Comparison of ENCODE assay signal across 8 mouse cellular contexts in the genomic region with DNA sequence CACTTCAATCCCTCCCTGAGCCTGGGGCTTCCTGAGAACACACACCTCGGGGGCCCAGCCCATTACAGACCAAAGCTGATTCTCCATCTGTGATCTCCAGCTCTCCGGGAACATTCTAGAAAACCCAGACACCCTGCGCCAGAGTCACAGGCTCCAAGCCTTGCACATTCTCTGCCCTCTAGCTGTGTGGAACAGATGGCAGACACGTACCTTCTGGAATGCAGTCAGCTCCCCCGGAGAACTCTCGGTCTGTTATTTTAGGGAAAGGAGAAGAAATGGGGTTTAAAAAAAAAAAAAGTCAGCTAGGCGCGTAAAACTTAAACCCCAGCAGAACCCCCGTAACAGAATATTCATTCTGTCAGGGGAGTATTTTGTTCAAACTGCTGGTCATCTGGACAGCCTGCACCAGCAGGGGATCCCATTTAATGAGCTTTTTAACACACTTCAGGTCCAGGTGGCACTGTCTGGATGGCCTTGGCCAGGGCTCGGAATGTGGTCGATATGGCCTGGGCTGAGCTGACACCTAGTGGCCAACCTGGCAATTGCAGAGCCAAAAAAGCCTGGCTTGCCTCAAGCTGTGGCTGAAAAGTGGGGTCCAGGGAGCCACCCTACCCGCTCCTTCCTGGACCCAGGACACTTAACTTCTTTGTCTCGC.
DNase-seq lines count a peak whose midpoint lies in the region; ATAC-seq and TF ChIP-seq lines count a peak whose summit lies in the region.

No protein-coding gene starts in this region.

- DNase-seq in brain, embryonic 14.5 days (ENCODE audit: low read depth): peak; percentile 89
- DNase-seq in heart, postnatal 0 days (ENCODE audit: low spot score): peak; percentile 72
- DNase-seq in kidney, postnatal 14 days: peak; percentile 83

- 0 out of 2 replicates have a peak, but pooled peaks cover 2% of the 10 kb centered on the region for H3K27me3 ChIP-seq in E14TG2a.4 (ENCODE audit: insufficient read depth, low read length)
- H3K27me3 ChIP-seq in heart, postnatal 0 days (ENCODE audit: control insufficient read depth, insufficient read depth, low read length): no peaks in the 10 kb centered on the region
- no peaks in the 10 kb centered on the region for H3K27me3 ChIP-seq in liver, embryonic 12.5 days (replicated peaks)
- peaks cover 6% of the 10 kb centered on the region for H3K27me3 ChIP-seq in neural tube, embryonic 12.5 days (replicated peaks)
- H3K27me3 ChIP-seq in stomach, embryonic 16.5 days (ENCODE audit: control insufficient read depth, insufficient read depth, low read length): no peaks in the 10 kb centered on the region

- H3K4me3 ChIP-seq in E14TG2a.4 (replicated peaks; ENCODE audit: low read length): no peak overlapping the region
- no peak overlapping the region for H3K4me3 ChIP-seq in embryonic fibroblast, embryonic 13.5 days (ENCODE audit: insufficient read depth, low read length)
- no peak overlapping the region for H3K4me3 ChIP-seq in heart, postnatal 0 days (ENCODE audit: low read depth, low read length)
- H3K4me3 ChIP-seq in liver, embryonic 12.5 days: no peak overlapping the region
- H3K4me3 ChIP-seq in neural tube, embryonic 12.5 days: no peak overlapping the region
- H3K4me3 ChIP-seq in stomach, embryonic 16.5 days (replicated peaks; ENCODE audit: low read length): no peak overlapping the region

- no peak overlapping the region for H3K27ac ChIP-seq in embryonic fibroblast, embryonic 13.5 days (ENCODE audit: insufficient read depth, low read length)
- no peak overlapping the region for H3K27ac ChIP-seq in heart, postnatal 0 days (ENCODE audit: low read depth)
- no peak overlapping the region for H3K27ac ChIP-seq in liver, embryonic 12.5 days
- no peak overlapping the region for H3K27ac ChIP-seq in neural tube, embryonic 12.5 days
- H3K27ac ChIP-seq in stomach, embryonic 16.5 days (ENCODE audit: low read length): no peak overlapping the region

- peak; percentile 62 for ATAC-seq in heart, postnatal 0 days (ENCODE audit: insufficient read depth, low read depth)
- ATAC-seq in liver, embryonic 12.5 days: 0 out of 2 replicates have a peak, but pooled peaks have one; percentile 41
- ATAC-seq in neural tube, embryonic 12.5 days (ENCODE audit: low FRiP score, low read depth): peak; percentile 84
- peak; percentile 56; the same call in 1 of the 2 replicates for ATAC-seq in stomach, embryonic 16.5 days (ENCODE audit: insufficient read depth, low FRiP score)

- peaks cover 2% of the 10 kb centered on the region; the same call in 1 of the 2 replicates for H3K9me3 ChIP-seq in E14TG2a.4 (ENCODE audit: low read length)
- H3K9me3 ChIP-seq in heart, postnatal 0 days (replicated peaks; ENCODE audit: control insufficient read depth, low read length): peaks cover 4% of the 10 kb centered on the region; the same call in 1 of the 2 replicates
- peaks cover 6% of the 10 kb centered on the region for H3K9me3 ChIP-seq in liver, embryonic 12.5 days (replicated peaks)
- H3K9me3 ChIP-seq in neural tube, embryonic 12.5 days: 0 out of 2 replicates have a peak, but pooled peaks cover under 1% of the 10 kb centered on the region
- H3K9me3 ChIP-seq in stomach, embryonic 16.5 days (replicated peaks; ENCODE audit: control insufficient read depth, low read length): peaks cover 7% of the 10 kb centered on the region; the same call in 1 of the 2 replicates

- no peak for TF ChIP-seq POLR2A in brain, embryonic 14.5 days (IDR thresholded peaks at IDR 0.05; ENCODE audit: borderline replicate concordance, extremely low read depth, insufficient read depth, insufficient read length, poor library complexity, severe bottlenecking)
- no peak for TF ChIP-seq POLR2A in embryonic fibroblast, embryonic 13.5 days (IDR thresholded peaks at IDR 0.05; ENCODE audit: low read depth, low read length)

- H3K4me1 ChIP-seq in E14TG2a.4 (replicated peaks; ENCODE audit: low read depth, low read length): peaks cover 3% of the 10 kb centered on the region; the same call in 1 of the 2 replicates
- no peaks in the 10 kb centered on the region for H3K4me1 ChIP-seq in embryonic fibroblast, embryonic 13.5 days (ENCODE audit: control insufficient read depth, insufficient read depth, low read length)
- H3K4me1 ChIP-seq in heart, postnatal 0 days (ENCODE audit: control insufficient read depth, insufficient read depth): no peaks in the 10 kb centered on the region
- H3K4me1 ChIP-seq in liver, embryonic 12.5 days: no peaks in the 10 kb centered on the region
- no peaks in the 10 kb centered on the region for H3K4me1 ChIP-seq in neural tube, embryonic 12.5 days
- no peaks in the 10 kb centered on the region for H3K4me1 ChIP-seq in stomach, embryonic 16.5 days (ENCODE audit: control insufficient read depth, insufficient read depth, low read length)

- H3K4me2 ChIP-seq in heart, postnatal 0 days (ENCODE audit: low read depth, low read length): no peak overlapping the region
- H3K4me2 ChIP-seq in liver, embryonic 12.5 days: no peak overlapping the region
- no peak overlapping the region; the same call in 1 of the 2 replicates for H3K4me2 ChIP-seq in neural tube, embryonic 12.5 days (replicated peaks)
- H3K4me2 ChIP-seq in stomach, embryonic 16.5 days (ENCODE audit: low read depth, low read length): no peak overlapping the region

- no peak for TF ChIP-seq EP300 in heart, postnatal 0 days (IDR thresholded peaks at IDR 0.05; ENCODE audit: low read depth)

- peak; percentile 91 for TF ChIP-seq CTCF in E14TG2a.4 (conservative IDR thresholded peaks at IDR 0.05; ENCODE audit: low read length)
- TF ChIP-seq CTCF in brain, embryonic 14.5 days (IDR thresholded peaks at IDR 0.05; ENCODE audit: borderline replicate concordance, extremely low read depth, insufficient read depth, insufficient read length): peak; percentile 99
- TF ChIP-seq CTCF in embryonic fibroblast, embryonic 13.5 days (IDR thresholded peaks at IDR 0.05; ENCODE audit: borderline replicate concordance, insufficient read depth, low read length): peak; percentile 97
- peak; percentile 91 for TF ChIP-seq CTCF in heart, postnatal 0 days (IDR thresholded peaks at IDR 0.05; ENCODE audit: low read depth)

- 43% methylated on average over 13 of the region's 13 CpGs for WGBS in heart, postnatal 0 days
- 51% methylated on average over 13 of the region's 13 CpGs for WGBS in liver, embryonic 12.5 days (ENCODE audit: insufficient replicate concordance)
- WGBS in neural tube, embryonic 12.5 days: 26% methylated on average over 13 of the region's 13 CpGs
- 41% methylated on average over 13 of the region's 13 CpGs for WGBS in stomach, embryonic 16.5 days

- no peaks in the 10 kb centered on the region; the same call in 1 of the 2 replicates for H3K36me3 ChIP-seq in E14TG2a.4 (ENCODE audit: insufficient read depth, low read length)
- H3K36me3 ChIP-seq in heart, postnatal 0 days (replicated peaks; ENCODE audit: control insufficient read depth, insufficient read depth, low read length): peaks cover 45% of the 10 kb centered on the region
- peaks cover 42% of the 10 kb centered on the region for H3K36me3 ChIP-seq in liver, embryonic 12.5 days
- no peaks in the 10 kb centered on the region for H3K36me3 ChIP-seq in neural tube, embryonic 12.5 days
- 0 out of 2 replicates have a peak, but pooled peaks cover 6% of the 10 kb centered on the region for H3K36me3 ChIP-seq in stomach, embryonic 16.5 days (ENCODE audit: control insufficient read depth, insufficient read depth, low read length)

- no peak overlapping the region for H3K9ac ChIP-seq in heart, postnatal 0 days (replicated peaks; ENCODE audit: low read depth, low read length)
- no peak overlapping the region for H3K9ac ChIP-seq in liver, embryonic 12.5 days
- H3K9ac ChIP-seq in neural tube, embryonic 12.5 days: no peak overlapping the region
- no peak overlapping the region for H3K9ac ChIP-seq in stomach, embryonic 16.5 days (ENCODE audit: low read length)
